Mouse (Mus musculus): ENCODE data around the gene Ccnb1ip1. TPM values are rescaled to one million over a fixed set of nuclear protein-coding genes. Genes with fewer than 3 reads are reported as not detected.
A peak's percentile ranks its signal among the peaks of the same experiment; 100 is the strongest.
"Not testable (repeated sequence)": the region's sequence is repeated elsewhere in the genome, so short reads cannot be mapped to it uniquely, and the experiment has no call there.

Ccnb1ip1 gene
- polyA plus RNA-seq (2012; ENCODE audit: insufficient read depth, insufficient read length, missing spikeins): not detected in 2 replicates

DNA sequence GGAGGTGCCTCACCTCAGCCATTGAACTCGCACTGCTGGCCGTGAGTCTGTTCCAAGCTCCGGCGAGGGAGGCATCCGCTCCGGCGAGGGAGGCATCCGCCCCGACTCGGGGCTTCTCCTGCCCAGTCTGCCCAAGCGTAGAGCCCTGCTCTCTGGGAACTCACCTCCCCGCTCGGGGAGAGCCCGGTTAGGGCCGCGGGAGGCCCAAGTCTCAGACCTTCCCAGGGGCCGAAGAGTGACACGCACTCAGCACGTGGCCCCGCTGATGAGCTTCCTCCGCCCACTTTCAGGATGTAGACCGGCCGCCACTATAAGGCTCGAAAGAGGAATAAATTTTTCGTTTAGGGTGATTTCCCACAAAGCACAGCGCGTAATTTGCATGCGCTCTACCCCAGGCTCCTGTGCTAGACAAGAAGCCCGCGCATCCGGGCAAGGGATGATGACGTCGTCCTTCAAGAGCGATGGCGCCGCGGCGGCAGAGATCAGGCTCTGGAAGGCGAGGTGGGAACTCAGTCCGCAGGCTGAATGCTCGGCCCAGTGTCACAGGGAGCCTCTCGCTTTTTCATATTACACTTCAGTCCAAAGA, at the start of gene Ccnb1ip1, which contains the start of gene Parp2:
Gene Ccnb1ip1 (minus strand): TSS at position 246 of the 586 bp plus-strand sequence.
Gene Parp2 (plus strand): TSS at position 355 of the 586 bp plus-strand sequence.
- H3K4me1 ChIP-seq (ENCODE audit: control insufficient read depth, insufficient read depth, low read length): peaks cover 8% of the 10 kb centered on the region
- TF ChIP-seq CTCF (IDR thresholded peaks at IDR 0.05; ENCODE audit: low read depth, low read length): no peak
- peak; percentile 42; the same call in 1 of the 2 replicates for TF ChIP-seq POLR2A (IDR thresholded peaks at IDR 0.05; ENCODE audit: borderline replicate concordance, low read depth, low read length)
- peak within 1 kb of the TSS; percentile 81 for H3K4me3 ChIP-seq (ENCODE audit: insufficient read depth, low read length)
- peak within 1 kb of the TSS; percentile 72 for H3K27ac ChIP-seq (ENCODE audit: insufficient read depth, low read depth, low read length)

DNA sequence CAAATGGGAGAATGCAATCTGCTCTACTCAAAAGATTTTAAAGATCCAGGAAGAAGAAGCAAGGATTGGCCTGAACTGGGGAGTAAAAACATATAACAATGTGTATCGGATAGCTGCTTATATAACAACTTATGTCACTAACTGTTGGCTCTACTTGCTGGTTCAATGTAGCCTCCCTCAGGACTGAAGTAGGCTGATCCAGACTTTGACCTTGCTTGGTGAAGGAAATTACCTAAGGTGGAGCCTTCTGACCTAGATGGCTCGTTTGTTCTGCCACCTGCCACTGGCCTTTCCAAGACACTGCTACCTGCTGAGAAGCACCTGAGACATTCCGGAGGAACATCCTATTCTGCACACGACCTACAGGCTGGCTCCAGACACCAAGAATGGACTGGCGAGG, 48.3 kb upstream of the Ccnb1ip1 start:
- no peak for TF ChIP-seq POLR2A (IDR thresholded peaks at IDR 0.05; ENCODE audit: borderline replicate concordance, low read depth, low read length)
- TF ChIP-seq CTCF (IDR thresholded peaks at IDR 0.05; ENCODE audit: low read depth, low read length): no peak
- no peaks in the 10 kb centered on the region for H3K4me1 ChIP-seq (ENCODE audit: control insufficient read depth, insufficient read depth, low read length)
- H3K4me3 ChIP-seq (ENCODE audit: insufficient read depth, low read length): no peak overlapping the region
- no peak overlapping the region for H3K27ac ChIP-seq (ENCODE audit: insufficient read depth, low read depth, low read length)

DNA sequence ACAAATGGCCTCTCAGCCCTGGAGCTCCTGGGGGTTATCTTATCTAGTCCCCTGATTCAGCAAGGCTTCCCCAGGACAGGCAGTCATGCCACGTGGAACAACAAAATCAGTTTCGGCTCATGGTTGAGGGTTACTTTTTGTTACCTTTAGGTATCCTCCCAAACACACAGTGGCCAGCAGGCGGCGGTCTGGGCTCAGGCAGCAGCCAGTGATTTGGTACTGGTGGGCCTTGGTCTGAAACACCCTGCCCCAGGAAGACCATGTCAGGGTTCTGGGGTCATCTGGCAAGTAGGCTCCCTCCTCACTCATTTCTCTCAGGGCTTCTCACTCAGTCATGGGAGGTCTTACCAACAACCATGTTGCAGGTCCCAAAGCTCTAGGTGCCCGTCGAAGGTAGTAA, 29.7 kb upstream of the Ccnb1ip1 start:
- Histone ChIP-seq H3K27ac (ENCODE audit: insufficient read depth, low read depth, low read length) (peak overlapping the region; percentile 95), H3K4me3 (ENCODE audit: insufficient read depth, low read length) (no peak overlapping the region), H3K4me1 (ENCODE audit: control insufficient read depth, insufficient read depth, low read length) (peaks cover 51% of the 10 kb centered on the region)
- TF ChIP-seq CTCF (IDR thresholded peaks at IDR 0.05; ENCODE audit: low read depth, low read length) (no peak), POLR2A (IDR thresholded peaks at IDR 0.05; ENCODE audit: borderline replicate concordance, low read depth, low read length) (no peak)

DNA sequence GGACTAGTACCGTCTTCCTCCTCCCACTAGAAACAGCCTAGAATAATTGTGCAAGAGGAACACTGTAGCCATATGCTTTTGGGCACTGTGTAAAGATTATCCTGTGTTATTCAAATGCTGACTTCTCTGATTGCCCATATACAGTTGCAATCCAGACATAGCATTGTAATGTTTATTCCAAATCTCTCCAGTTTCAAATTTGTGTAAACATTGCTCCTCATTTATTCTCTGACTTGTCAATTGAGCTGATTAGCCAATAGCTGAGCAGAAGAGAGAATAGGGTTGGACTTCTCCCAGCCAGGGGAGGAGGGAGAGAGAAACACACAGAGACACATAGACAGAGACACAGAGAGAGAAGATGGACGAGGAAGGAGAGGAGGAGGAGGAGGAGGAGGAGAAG, 26.9 kb upstream of the Ccnb1ip1 start:
- Histone ChIP-seq H3K27ac (ENCODE audit: insufficient read depth, low read depth, low read length) (peak overlapping the region; percentile 87), H3K4me3 (ENCODE audit: insufficient read depth, low read length) (peak overlapping the region; percentile 50), H3K4me1 (ENCODE audit: control insufficient read depth, insufficient read depth, low read length) (peaks cover 53% of the 10 kb centered on the region)
- TF ChIP-seq POLR2A (IDR thresholded peaks at IDR 0.05; ENCODE audit: borderline replicate concordance, low read depth, low read length) (no peak), CTCF (IDR thresholded peaks at IDR 0.05; ENCODE audit: low read depth, low read length) (no peak)

DNA sequence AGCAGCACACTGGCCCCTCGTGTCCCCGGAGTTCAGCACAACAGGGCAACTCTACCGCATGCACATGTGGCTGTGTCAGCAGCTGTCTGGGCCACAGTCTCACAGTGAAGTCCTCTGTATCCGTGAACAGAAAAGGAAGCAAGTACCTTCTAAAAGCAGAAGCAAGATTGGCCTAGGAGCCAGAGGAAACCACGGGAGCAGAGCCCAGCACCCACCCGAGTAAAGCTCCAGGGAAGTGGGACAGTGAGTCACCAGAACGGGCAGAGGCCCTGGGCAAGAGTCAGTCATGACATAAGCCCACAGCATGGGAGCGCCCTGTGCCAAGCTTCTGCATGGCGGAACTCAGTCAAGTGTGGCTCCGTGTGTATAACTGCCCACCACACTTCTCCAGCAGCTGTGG, 26.4 kb upstream of the Ccnb1ip1 start:
- Histone ChIP-seq H3K4me1 (ENCODE audit: control insufficient read depth, insufficient read depth, low read length) (peaks cover 51% of the 10 kb centered on the region), H3K4me3 (ENCODE audit: insufficient read depth, low read length) (peak overlapping the region; percentile 14; the same call in 1 of the 2 replicates), H3K27ac (ENCODE audit: insufficient read depth, low read depth, low read length) (peak overlapping the region; percentile 90)
- TF ChIP-seq CTCF (IDR thresholded peaks at IDR 0.05; ENCODE audit: low read depth, low read length): no peak
- no peak for TF ChIP-seq POLR2A (IDR thresholded peaks at IDR 0.05; ENCODE audit: borderline replicate concordance, low read depth, low read length)

DNA sequence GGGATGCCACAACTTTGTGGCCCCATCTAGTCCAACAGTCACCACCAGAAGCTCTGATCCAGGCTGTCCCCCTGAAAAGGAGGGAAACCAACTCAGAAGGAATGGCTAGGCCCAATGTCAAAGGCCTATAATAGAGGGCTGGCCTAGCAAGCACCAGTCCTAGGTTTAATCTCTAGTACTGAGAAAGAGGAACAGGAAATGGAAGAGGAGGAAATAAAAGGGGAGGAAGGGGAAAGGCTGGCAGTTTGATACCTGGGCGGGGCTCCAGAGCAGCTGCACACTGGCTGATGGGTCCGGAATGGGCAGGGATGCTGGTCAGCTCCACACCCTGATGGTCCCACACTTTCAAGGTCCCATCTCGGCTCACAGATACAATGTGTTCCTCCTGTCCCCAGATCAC, 22.3 kb upstream of the Ccnb1ip1 start:
- peak overlapping the region; percentile 60 for H3K4me3 ChIP-seq (ENCODE audit: insufficient read depth, low read length)
- peak overlapping the region; percentile 69 for H3K27ac ChIP-seq (ENCODE audit: insufficient read depth, low read depth, low read length)
- H3K4me1 ChIP-seq (ENCODE audit: control insufficient read depth, insufficient read depth, low read length): peaks cover 50% of the 10 kb centered on the region
- TF ChIP-seq CTCF (IDR thresholded peaks at IDR 0.05; ENCODE audit: low read depth, low read length) (no peak), POLR2A (IDR thresholded peaks at IDR 0.05; ENCODE audit: borderline replicate concordance, low read depth, low read length) (no peak)

DNA sequence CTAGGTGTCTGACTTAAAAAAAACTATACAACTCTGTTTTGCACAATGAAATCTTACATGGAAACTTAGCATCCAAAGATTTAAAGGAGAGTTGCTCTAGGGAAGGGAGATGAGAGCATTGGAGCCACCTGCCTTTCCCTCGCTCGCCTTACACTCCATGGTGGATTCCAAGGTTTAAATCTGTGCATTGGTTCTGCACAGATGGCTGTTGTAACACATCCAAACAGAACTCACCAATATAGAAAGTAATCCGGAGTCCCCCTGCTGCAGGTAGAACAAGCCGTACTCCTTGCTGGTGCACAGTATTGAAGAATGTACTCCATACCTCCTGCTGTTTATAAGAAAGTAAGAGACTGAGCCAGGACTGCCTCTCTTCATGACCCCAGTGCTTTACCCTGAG, 19.0 kb upstream of the Ccnb1ip1 start:
- Histone ChIP-seq H3K27ac (ENCODE audit: insufficient read depth, low read depth, low read length) (no peak overlapping the region), H3K4me3 (ENCODE audit: insufficient read depth, low read length) (no peak overlapping the region), H3K4me1 (ENCODE audit: control insufficient read depth, insufficient read depth, low read length) (peaks cover 53% of the 10 kb centered on the region)
- TF ChIP-seq POLR2A (IDR thresholded peaks at IDR 0.05; ENCODE audit: borderline replicate concordance, low read depth, low read length): no peak
- no peak for TF ChIP-seq CTCF (IDR thresholded peaks at IDR 0.05; ENCODE audit: low read depth, low read length)

DNA sequence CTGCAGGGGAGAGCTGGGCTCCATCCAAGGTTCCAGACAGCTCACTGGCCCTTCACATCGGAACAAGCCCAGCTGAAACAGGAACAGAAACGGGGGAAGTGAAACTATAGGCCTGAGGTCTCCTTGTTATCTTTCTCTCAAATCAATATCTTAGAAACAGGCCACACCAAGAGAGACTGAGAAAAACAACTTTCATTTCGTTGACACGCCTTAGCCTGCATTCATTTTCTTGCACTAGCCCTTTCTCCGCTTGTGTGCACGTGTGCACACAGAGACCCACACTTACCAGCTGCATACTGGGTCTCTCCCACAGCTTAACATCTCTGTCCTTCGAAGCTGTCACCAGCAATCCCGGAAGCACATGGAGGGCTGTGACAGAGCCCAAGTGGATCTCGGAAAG, 16.7 kb upstream of the Ccnb1ip1 start:
- Histone ChIP-seq H3K4me3 (ENCODE audit: insufficient read depth, low read length) (peak overlapping the region; percentile 43), H3K27ac (ENCODE audit: insufficient read depth, low read depth, low read length) (peak overlapping the region; percentile 97), H3K4me1 (ENCODE audit: control insufficient read depth, insufficient read depth, low read length) (peaks cover 65% of the 10 kb centered on the region)
- no peak for TF ChIP-seq CTCF (IDR thresholded peaks at IDR 0.05; ENCODE audit: low read depth, low read length)
- TF ChIP-seq POLR2A (IDR thresholded peaks at IDR 0.05; ENCODE audit: borderline replicate concordance, low read depth, low read length): no peak

DNA sequence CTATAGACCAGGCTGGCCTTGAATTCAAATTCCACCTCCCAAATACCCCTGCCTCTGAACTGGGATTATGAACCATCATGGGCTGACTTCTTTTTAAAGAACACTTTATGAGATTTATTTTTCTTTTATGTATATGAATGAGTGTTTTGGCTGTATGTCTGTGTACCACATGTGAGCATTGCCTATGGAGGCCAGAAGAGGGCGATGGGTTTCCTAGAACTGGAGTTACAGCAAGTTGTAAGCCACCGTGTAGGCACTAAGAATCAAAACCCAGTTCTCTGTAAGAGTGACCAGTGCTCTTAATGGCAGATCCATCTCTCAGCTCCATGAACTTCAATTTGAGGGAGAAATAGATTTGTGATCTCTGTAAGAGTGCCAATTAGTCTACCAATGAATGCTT, 15.7 kb upstream of the Ccnb1ip1 start:
- Histone ChIP-seq H3K4me1 (ENCODE audit: control insufficient read depth, insufficient read depth, low read length) (peaks cover 63% of the 10 kb centered on the region), H3K27ac (ENCODE audit: insufficient read depth, low read depth, low read length) (peak overlapping the region; percentile 70), H3K4me3 (ENCODE audit: insufficient read depth, low read length) (no peak overlapping the region)
- TF ChIP-seq CTCF (IDR thresholded peaks at IDR 0.05; ENCODE audit: low read depth, low read length) (no peak), POLR2A (IDR thresholded peaks at IDR 0.05; ENCODE audit: borderline replicate concordance, low read depth, low read length) (no peak)

DNA sequence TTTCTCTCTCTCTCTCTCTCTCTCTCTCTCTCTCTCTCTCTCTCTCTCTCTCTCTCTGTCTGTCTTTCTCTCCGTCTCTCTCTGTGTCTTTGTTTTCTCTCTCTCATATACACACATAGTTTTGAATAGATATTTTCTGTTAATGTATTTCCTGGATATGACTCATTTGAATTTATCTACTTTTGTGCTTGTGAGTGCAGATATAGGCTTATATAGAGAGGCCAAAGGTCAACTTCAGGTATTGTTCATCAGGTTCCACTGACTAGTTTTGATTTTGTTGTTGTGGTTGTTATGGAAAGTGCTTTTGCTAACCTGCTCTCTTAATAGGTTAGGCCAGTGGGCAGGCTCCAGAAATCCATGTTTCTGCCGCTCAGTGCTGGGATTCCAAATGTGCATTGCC, 5.5 kb upstream of the Ccnb1ip1 start:
- no peak for TF ChIP-seq POLR2A (IDR thresholded peaks at IDR 0.05; ENCODE audit: borderline replicate concordance, low read depth, low read length)
- TF ChIP-seq CTCF (IDR thresholded peaks at IDR 0.05; ENCODE audit: low read depth, low read length): no peak
- Histone ChIP-seq H3K4me1 (ENCODE audit: control insufficient read depth, insufficient read depth, low read length) (peaks cover 5% of the 10 kb centered on the region), H3K4me3 (ENCODE audit: insufficient read depth, low read length) (no peak overlapping the region), H3K27ac (ENCODE audit: insufficient read depth, low read depth, low read length) (no peak overlapping the region)

DNA sequence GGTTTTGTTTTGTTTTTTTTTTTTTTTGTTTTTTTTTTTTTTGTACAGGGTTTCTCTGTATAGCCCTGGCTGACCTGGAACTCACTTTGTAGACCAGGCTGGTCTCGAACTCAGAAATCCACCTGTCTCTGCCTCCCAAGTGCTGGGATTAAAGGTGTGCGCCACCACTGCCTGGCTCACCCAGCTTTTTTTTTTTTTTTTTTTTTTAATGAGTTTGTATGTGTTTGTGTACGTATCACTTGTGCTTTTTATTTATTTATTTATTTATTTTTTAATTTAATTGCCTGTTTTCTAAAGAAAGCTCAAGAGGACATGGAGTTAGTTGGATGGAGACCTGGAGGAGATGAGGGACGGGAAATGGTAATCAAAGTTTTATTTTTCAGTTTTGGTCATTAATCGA, 1.1 kb downstream of the Ccnb1ip1 start:
- H3K4me3 ChIP-seq (ENCODE audit: insufficient read depth, low read length): not testable (repeated sequence)

More for the DNA sequence above, 1.1 kb downstream of the Ccnb1ip1 start:
- H3K4me1 ChIP-seq (ENCODE audit: control insufficient read depth, insufficient read depth, low read length); H3K27ac ChIP-seq (ENCODE audit: insufficient read depth, low read depth, low read length): not testable (repeated sequence)

All from bone marrow macrophage, adult 2 months (primary cell).